ENCODE assay signal across 10 mouse cellular contexts in the genomic region with DNA sequence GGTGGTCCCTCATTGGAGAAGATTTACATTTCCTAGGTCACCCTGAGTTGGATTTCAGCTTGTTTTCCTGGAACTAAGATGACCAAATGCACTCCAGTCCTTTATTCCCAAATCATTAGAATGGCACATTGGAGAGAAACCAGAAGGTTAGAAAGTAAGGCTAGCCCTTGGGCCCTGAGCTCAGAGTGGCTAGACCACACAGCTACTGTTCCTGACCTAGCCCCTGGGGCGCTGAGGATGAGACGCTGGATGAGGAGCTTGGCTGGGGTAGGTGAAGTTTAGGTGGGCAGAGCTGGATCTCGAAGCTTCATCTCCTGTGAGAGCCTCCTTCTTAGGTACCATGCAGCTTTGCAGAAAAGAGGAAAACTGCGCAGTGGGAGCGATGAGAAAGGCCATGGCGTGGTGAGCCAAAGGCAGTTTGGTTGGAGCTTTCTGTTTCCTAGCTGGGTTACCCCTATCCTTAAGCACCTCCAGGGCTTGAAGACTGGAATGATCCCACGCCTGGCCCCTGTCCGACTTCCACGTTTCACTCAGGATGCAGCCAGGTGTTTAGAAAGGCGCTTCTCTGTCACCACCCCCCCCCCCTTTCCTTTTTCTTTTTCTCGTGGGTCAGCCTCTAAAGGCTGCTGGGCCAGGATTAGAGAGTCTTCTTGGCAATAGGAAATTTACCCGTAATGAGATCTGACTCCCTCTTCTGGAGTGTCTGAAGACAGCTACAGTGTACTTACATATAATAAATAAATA. TPM values are rescaled to one million over a fixed set of nuclear protein-coding genes. Genes with fewer than 3 reads are reported as not detected.
DNase-seq lines count a peak whose midpoint lies in the region; ATAC-seq lines count a peak whose summit lies in the region.
"Had no signal": no experiment of that assay in that cellular context is flagged by ENCODE, and none has a peak within 500 bp of the region (broad histone marks: within the 10 kb centered on the region; RNA-seq: fewer than 3 reads in every experiment).

No protein-coding gene starts in this region.

- intact Hi-C loops in heart, postnatal 14 days (cut with DNase I) = loop anchor here (10.0 kb wide), 1 partner anchor 1849 kb away; the partner anchor contains the start of gene Lrrc4c

- H3K4me1 ChIP-seq in heart, embryonic 13.5 days = peaks cover 7% of the 10 kb centered on the region; the same call in 1 of the 2 replicates
- no peaks in the 10 kb centered on the region for H3K4me1 ChIP-seq in embryonic facial prominence, embryonic 14.5 days (ENCODE audit: control insufficient read depth, insufficient read depth, low read length)
- no peaks in the 10 kb centered on the region for H3K4me1 ChIP-seq in limb, embryonic 10.5 days
- H3K4me1 ChIP-seq: limb, embryonic 15.5 days had no signal

- 47% methylated on average over 12 of the region's 12 CpGs for WGBS in heart, embryonic 13.5 days
- WGBS in embryonic facial prominence, embryonic 14.5 days = 50% methylated on average over 12 of the region's 12 CpGs
- WGBS in limb, embryonic 10.5 days = 52% methylated on average over 12 of the region's 12 CpGs

- H3K4me2 ChIP-seq in heart, embryonic 13.5 days = peak overlapping the region; percentile 44
- H3K4me2 ChIP-seq in embryonic facial prominence, embryonic 14.5 days (ENCODE audit: low read depth, low read length) = peak overlapping the region; percentile 38
- H3K4me2 ChIP-seq: limb, embryonic 15.5 days had no signal

- peak overlapping the region; percentile 66; the same call in 1 of the 2 replicates for H3K9ac ChIP-seq in heart, embryonic 13.5 days
- H3K9ac ChIP-seq in embryonic facial prominence, embryonic 14.5 days (ENCODE audit: low read depth, low read length) = peak overlapping the region; percentile 28; the same call in 1 of the 2 replicates
- H3K9ac ChIP-seq: limb, embryonic 15.5 days had no signal

- no peaks in the 10 kb centered on the region for H3K9me3 ChIP-seq in heart, embryonic 13.5 days
- H3K9me3 ChIP-seq in embryonic facial prominence, embryonic 14.5 days (ENCODE audit: control insufficient read depth, low read length) = no peaks in the 10 kb centered on the region
- no peaks in the 10 kb centered on the region for H3K9me3 ChIP-seq in limb, embryonic 10.5 days (replicated peaks)
- H3K9me3 ChIP-seq: limb, embryonic 15.5 days had no signal

- H3K27ac ChIP-seq in heart, embryonic 13.5 days (replicated peaks) = no peak overlapping the region
- no peak overlapping the region for H3K27ac ChIP-seq in embryonic facial prominence, embryonic 14.5 days (replicated peaks; ENCODE audit: low read depth, low read length)
- peak overlapping the region; percentile 68; the same call in 1 of the 2 replicates for H3K27ac ChIP-seq in limb, embryonic 10.5 days
- H3K27ac ChIP-seq: limb, embryonic 15.5 days had no signal

- H3K27me3 ChIP-seq in heart, embryonic 13.5 days (replicated peaks) = peaks cover 14% of the 10 kb centered on the region
- H3K27me3 ChIP-seq in embryonic facial prominence, embryonic 14.5 days (replicated peaks; ENCODE audit: control insufficient read depth, insufficient read depth, low read length) = no peaks in the 10 kb centered on the region
- H3K27me3 ChIP-seq in limb, embryonic 10.5 days (ENCODE audit: low read depth, poor library complexity, severe bottlenecking) = 0 out of 2 replicates have a peak, but pooled peaks cover 4% of the 10 kb centered on the region

- H3K4me3 ChIP-seq in heart, embryonic 13.5 days = no peak overlapping the region
- 0 out of 2 replicates have a peak overlapping the region, but pooled peaks have one; percentile 1 for H3K4me3 ChIP-seq in embryonic facial prominence, embryonic 14.5 days (ENCODE audit: low read depth, low read length)
- no peak overlapping the region for H3K4me3 ChIP-seq in limb, embryonic 10.5 days
- H3K4me3 ChIP-seq: limb, embryonic 15.5 days had no signal

- DNase-seq in heart, postnatal 14 days = no peak
- no peak for DNase-seq in embryonic facial prominence, embryonic 14.5 days (ENCODE audit: low spot score)
- no peak for DNase-seq in limb, embryonic 10.5 days (ENCODE audit: low spot score)
- no peak for DNase-seq in gastrocnemius, postnatal 10 days
- DNase-seq in lung, adult 18-20 months = no peak
- no peak for DNase-seq in MN1 (ENCODE audit: low spot score)
- DNase-seq: thymus, postnatal 36 days had no signal

- ATAC-seq in heart, embryonic 13.5 days (ENCODE audit: extremely low read depth, insufficient number of reproducible peaks, low FRiP score, low TSS enrichment) = no peak
- ATAC-seq in CD4-positive, CD25-positive, alpha-beta regulatory T cell, adult 4 months = peak; percentile 17
- peak; percentile 19; the same call in 1 of the 2 replicates for ATAC-seq in embryonic facial prominence, embryonic 14.5 days (ENCODE audit: low read depth)

- H3K36me3 ChIP-seq in heart, embryonic 13.5 days = no peaks in the 10 kb centered on the region
- H3K36me3 ChIP-seq in embryonic facial prominence, embryonic 14.5 days (ENCODE audit: control insufficient read depth, insufficient read depth, low read length) = no peaks in the 10 kb centered on the region
- H3K36me3 ChIP-seq in limb, embryonic 10.5 days = no peaks in the 10 kb centered on the region
- H3K36me3 ChIP-seq: limb, embryonic 15.5 days had no signal

RNA-seq across cellular contexts. Expression of gene Api5, which starts 27.4 kb away (rescaled TPM):
- 74.8 and 77.3 TPM in 2 replicates for polyA plus RNA-seq in heart, embryonic 13.5 days (2015; fragmentation: Nextera tagmentation; extraction: Ambion mirVana)
- 10 to 100 TPM; 36.4 to 38.0 TPM for total RNA-seq in heart, postnatal 14 days (2021)
- polyA plus RNA-seq in CD4-positive, CD25-positive, alpha-beta regulatory T cell, adult 4 months (2017; shearing (Covaris generic)) = 10 to 100 TPM; 93.1 to 95.5 TPM
- polyA plus RNA-seq in embryonic facial prominence, embryonic 14.5 days (2014; fragmentation: Nextera tagmentation; extraction: Ambion mirVana) = 139 and 150 TPM in 2 replicates
- 195 and 217 TPM in 2 replicates for polyA plus RNA-seq in limb, embryonic 10.5 days (2016; fragmentation: Nextera tagmentation; extraction: Ambion mirVana)
- 10 to 100 TPM; 26.0 to 30.6 TPM for total RNA-seq in gastrocnemius, postnatal 10 days (2021)

RNA-seq across cellular contexts. Expression of gene Ttc17, which starts 58.8 kb away (rescaled TPM):
- 13.7 and 14.9 TPM in 2 replicates for polyA plus RNA-seq in heart, embryonic 13.5 days (2015; fragmentation: Nextera tagmentation; extraction: Ambion mirVana)
- 10 to 100 TPM; 31.8 to 32.9 TPM for total RNA-seq in heart, postnatal 14 days (2021)
- 10 to 100 TPM; 43.6 to 68.9 TPM for polyA plus RNA-seq in CD4-positive, CD25-positive, alpha-beta regulatory T cell, adult 4 months (2017; shearing (Covaris generic))
- 16.9 and 17.8 TPM in 2 replicates for polyA plus RNA-seq in embryonic facial prominence, embryonic 14.5 days (2014; fragmentation: Nextera tagmentation; extraction: Ambion mirVana)
- 12.6 and 13.4 TPM in 2 replicates for polyA plus RNA-seq in limb, embryonic 10.5 days (2016; fragmentation: Nextera tagmentation; extraction: Ambion mirVana)
- total RNA-seq in gastrocnemius, postnatal 10 days (2021) = 10 to 100 TPM; 16.9 to 20.9 TPM
